ENCODE assay signal across 8 mouse cellular contexts in the genomic region with DNA sequence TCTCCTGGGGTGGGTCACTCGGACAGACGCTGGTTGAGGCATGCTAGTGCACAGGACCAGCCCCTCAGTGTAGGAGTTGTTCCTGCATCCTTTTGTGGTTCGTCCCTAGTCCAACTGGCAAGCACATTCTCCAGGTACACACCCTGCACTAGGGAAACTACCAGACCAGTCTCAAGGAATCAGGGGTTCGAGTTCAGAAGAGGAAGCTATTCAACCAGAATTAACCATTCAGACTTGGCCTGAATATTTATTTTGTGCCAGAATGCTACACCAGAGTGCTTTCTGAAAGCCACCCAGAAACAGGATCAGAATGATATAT. TPM values are rescaled to one million over a fixed set of nuclear protein-coding genes. Genes with fewer than 3 reads are reported as not detected.
DNase-seq lines count a peak whose midpoint lies in the region; ATAC-seq and TF ChIP-seq lines count a peak whose summit lies in the region.

No protein-coding gene starts in this region.

- peak overlapping the region; percentile 94 for H3K4me2 ChIP-seq in heart, postnatal 0 days (ENCODE audit: low read depth, low read length)
- H3K4me2 ChIP-seq in hindbrain, embryonic 13.5 days, result peak overlapping the region; percentile 91
- peak overlapping the region; percentile 81 for H3K4me2 ChIP-seq in midbrain, embryonic 12.5 days (replicated peaks)

- H3K9ac ChIP-seq in heart, postnatal 0 days (replicated peaks; ENCODE audit: low read depth, low read length), result peak overlapping the region; percentile 60; the same call in 1 of the 2 replicates
- peak overlapping the region; percentile 85 for H3K9ac ChIP-seq in hindbrain, embryonic 13.5 days
- peak overlapping the region; percentile 76 for H3K9ac ChIP-seq in midbrain, embryonic 12.5 days (replicated peaks)

- no peaks in the 10 kb centered on the region for H3K27me3 ChIP-seq in heart, postnatal 0 days (ENCODE audit: control insufficient read depth, insufficient read depth, low read length)
- H3K27me3 ChIP-seq in hindbrain, embryonic 13.5 days, result no peaks in the 10 kb centered on the region
- H3K27me3 ChIP-seq in midbrain, embryonic 12.5 days, result no peaks in the 10 kb centered on the region

- peak overlapping the region; percentile 77 for H3K4me3 ChIP-seq in heart, postnatal 0 days (ENCODE audit: low read depth, low read length)
- H3K4me3 ChIP-seq in bone marrow, adult 2 months (replicated peaks; ENCODE audit: control insufficient read depth, low read depth, low read length), result peak overlapping the region; percentile 94
- peak overlapping the region; percentile 68 for H3K4me3 ChIP-seq in hindbrain, embryonic 13.5 days
- H3K4me3 ChIP-seq in midbrain, embryonic 12.5 days, result peak overlapping the region; percentile 72

- WGBS in heart, postnatal 0 days, result 10% methylated on average over 4 of the region's 4 CpGs
- whole genome bisulfite sequencing in bone marrow, adult 2 months, result 7% methylated on average over 4 of the region's 4 CpGs
- WGBS in hindbrain, embryonic 13.5 days, result 8% methylated on average over 4 of the region's 4 CpGs
- 3% methylated on average over 4 of the region's 4 CpGs for WGBS in midbrain, embryonic 12.5 days

- no peak for TF ChIP-seq CTCF in heart, postnatal 0 days (IDR thresholded peaks at IDR 0.05; ENCODE audit: low read depth)
- no peak for TF ChIP-seq CTCF in bone marrow, adult 2 months (IDR thresholded peaks at IDR 0.05; ENCODE audit: control insufficient read depth, insufficient read depth, low read length)

- H3K4me1 ChIP-seq in heart, postnatal 0 days (ENCODE audit: control insufficient read depth, insufficient read depth), result peaks cover 6% of the 10 kb centered on the region; the same call in 1 of the 2 replicates
- H3K4me1 ChIP-seq in bone marrow, adult 2 months (ENCODE audit: control insufficient read depth, insufficient read depth, low read length), result peaks cover 2% of the 10 kb centered on the region
- peaks cover 27% of the 10 kb centered on the region for H3K4me1 ChIP-seq in hindbrain, embryonic 13.5 days (replicated peaks)
- peaks cover 12% of the 10 kb centered on the region for H3K4me1 ChIP-seq in midbrain, embryonic 12.5 days

- no peak overlapping the region for H3K27ac ChIP-seq in heart, postnatal 0 days (ENCODE audit: low read depth)
- peak overlapping the region; percentile 95 for H3K27ac ChIP-seq in bone marrow, adult 2 months (ENCODE audit: control insufficient read depth, insufficient read depth, low read depth, low read length, poor library complexity)
- peak overlapping the region; percentile 76 for H3K27ac ChIP-seq in hindbrain, embryonic 13.5 days
- peak overlapping the region; percentile 52 for H3K27ac ChIP-seq in midbrain, embryonic 12.5 days (replicated peaks)

- no peak for DNase-seq in heart, postnatal 0 days (ENCODE audit: low spot score)
- DNase-seq in heart, postnatal 14 days, result no peak
- no peak for DNase-seq in gastrocnemius, adult 18-20 months (ENCODE audit: low spot score)
- DNase-seq in thymus, postnatal 10 days (ENCODE audit: low spot score in 2 of 2), result no peak

- peaks cover 13% of the 10 kb centered on the region for H3K36me3 ChIP-seq in heart, postnatal 0 days (replicated peaks; ENCODE audit: control insufficient read depth, insufficient read depth, low read length)
- peaks cover 1% of the 10 kb centered on the region for H3K36me3 ChIP-seq in hindbrain, embryonic 13.5 days
- H3K36me3 ChIP-seq in midbrain, embryonic 12.5 days, result peaks cover 1% of the 10 kb centered on the region

- TF ChIP-seq POLR2A in bone marrow, adult 2 months (IDR thresholded peaks at IDR 0.05; ENCODE audit: borderline replicate concordance, control insufficient read depth, low read depth, low read length), result no peak

- intact Hi-C loops in heart, postnatal 14 days (cut with DNase I), result no loop called here

- ATAC-seq in heart, postnatal 0 days (ENCODE audit: insufficient read depth, low read depth), result no peak
- ATAC-seq in hindbrain, embryonic 13.5 days (ENCODE audit: low FRiP score), result no peak
- no peak for ATAC-seq in midbrain, embryonic 12.5 days (ENCODE audit: low FRiP score, low read depth)
- ATAC-seq in CD4-positive, CD25-positive, alpha-beta regulatory T cell, adult 4 months, result no peak

- H3K9me3 ChIP-seq in heart, postnatal 0 days (replicated peaks; ENCODE audit: control insufficient read depth, low read length), result no peaks in the 10 kb centered on the region
- no peaks in the 10 kb centered on the region for H3K9me3 ChIP-seq in hindbrain, embryonic 13.5 days
- H3K9me3 ChIP-seq in midbrain, embryonic 12.5 days, result no peaks in the 10 kb centered on the region

- no peak for TF ChIP-seq EP300 in heart, postnatal 0 days (IDR thresholded peaks at IDR 0.05; ENCODE audit: low read depth)

RNA-seq across cellular contexts. Expression of a gene that starts 0.3 kb away (rescaled TPM):
- 2.4 and 3.4 TPM in 2 replicates for total RNA-seq in heart, postnatal 0 days (2014; rRNA removed; ENCODE audit: low replicate concordance)
- polyA plus RNA-seq in heart, postnatal 0 days (2015; fragmentation: Nextera tagmentation; extraction: Ambion mirVana), result 6.1 and 7.0 TPM in 2 replicates
- 1 to 10 TPM; 6.0 to 7.3 TPM for total RNA-seq in heart, postnatal 14 days (2021)
- polyA plus RNA-seq in bone marrow, adult 2 months (2011; ENCODE audit: insufficient read depth, insufficient read length, low replicate concordance, missing spikeins), result 7.4 and 8.4 TPM in 2 replicates
- polyA plus RNA-seq in hindbrain, embryonic 13.5 days (2015; fragmentation: Nextera tagmentation; extraction: Ambion mirVana), result 18.4 and 20.1 TPM in 2 replicates
- 22.0 and 23.6 TPM in 2 replicates for polyA plus RNA-seq in midbrain, embryonic 12.5 days (2016; fragmentation: Nextera tagmentation; extraction: Ambion mirVana)
- total RNA-seq in gastrocnemius, adult 18-20 months (2021), result 1 to 10 TPM; 5.8 to 6.1 TPM
- polyA plus RNA-seq in CD4-positive, CD25-positive, alpha-beta regulatory T cell, adult 4 months (2017; shearing (Covaris generic)), result 1 to 10 TPM; 3.6 to 5.2 TPM

RNA-seq across cellular contexts. Expression of a gene that starts 37.4 kb away (rescaled TPM):
- total RNA-seq in heart, postnatal 0 days (2014; rRNA removed; ENCODE audit: low replicate concordance), result 14.7 and 47.1 TPM in 2 replicates
- polyA plus RNA-seq in heart, postnatal 0 days (2015; fragmentation: Nextera tagmentation; extraction: Ambion mirVana), result 19.3 TPM in 2 replicates
- total RNA-seq in heart, postnatal 14 days (2021), result 10 to 100 TPM; 30.2 to 34.0 TPM
- 21.4 and 31.3 TPM in 2 replicates for polyA plus RNA-seq in bone marrow, adult 2 months (2011; ENCODE audit: insufficient read depth, insufficient read length, low replicate concordance, missing spikeins)
- 65.7 and 67.5 TPM in 2 replicates for polyA plus RNA-seq in hindbrain, embryonic 13.5 days (2015; fragmentation: Nextera tagmentation; extraction: Ambion mirVana)
- 65.8 and 66.9 TPM in 2 replicates for polyA plus RNA-seq in midbrain, embryonic 12.5 days (2016; fragmentation: Nextera tagmentation; extraction: Ambion mirVana)
- total RNA-seq in gastrocnemius, adult 18-20 months (2021), result 10 to 100 TPM; 12.0 to 16.3 TPM
- 10 to 100 TPM; 43.5 to 46.8 TPM for polyA plus RNA-seq in CD4-positive, CD25-positive, alpha-beta regulatory T cell, adult 4 months (2017; shearing (Covaris generic))

RNA-seq across cellular contexts. Expression of a gene that starts 40.9 kb away (rescaled TPM):
- not detected in 2 replicates for total RNA-seq in heart, postnatal 0 days (2014; rRNA removed; ENCODE audit: low replicate concordance)
- polyA plus RNA-seq in heart, postnatal 0 days (2015; fragmentation: Nextera tagmentation; extraction: Ambion mirVana), result not detected in 2 replicates
- under 1 TPM in 1 of 2 experiments, not detected in 1; 0.15 TPM for total RNA-seq in heart, postnatal 14 days (2021)
- 1.0 TPM in 2 replicates for polyA plus RNA-seq in bone marrow, adult 2 months (2011; ENCODE audit: insufficient read depth, insufficient read length, low replicate concordance, missing spikeins)
- not detected in 2 replicates for polyA plus RNA-seq in hindbrain, embryonic 13.5 days (2015; fragmentation: Nextera tagmentation; extraction: Ambion mirVana)
- not detected in 2 replicates for polyA plus RNA-seq in midbrain, embryonic 12.5 days (2016; fragmentation: Nextera tagmentation; extraction: Ambion mirVana)
- under 1 TPM in 1 of 2 experiments, not detected in 1; 0.14 TPM for total RNA-seq in gastrocnemius, adult 18-20 months (2021)
- not detected for polyA plus RNA-seq in CD4-positive, CD25-positive, alpha-beta regulatory T cell, adult 4 months (2017; shearing (Covaris generic))
